Mouse (Mus musculus) heart, embryonic 16.5 days (tissue): ENCODE results near the gene Ttll12. TPM values are rescaled to one million over a fixed set of nuclear protein-coding genes. Genes with fewer than 3 reads are reported as not detected.
A peak's percentile ranks its signal among the peaks of the same experiment; 100 is the strongest.

Experiments used
- ATAC-seq: fragments of 200-750 bp; cut with Nextera tagmentation; replicated peaks from 2 replicates; pipeline ENCODE4 v1.8.0; 2017; ENCODE audit warnings: moderate number of reproducible peaks; ENCODE audit not compliant: insufficient read depth, low FRiP score; ENCODE audit errors: extremely low read depth
- H3K27ac ChIP-seq: fragments of 300-500 bp; sonication (generic); 2 replicates; pipeline ENCODE4 v1.5.1; 2014; ENCODE audit warnings: mild to moderate bottlenecking, low read length, control low read depth, moderate library complexity
- H3K27me3 ChIP-seq: fragments of 300-500 bp; sonication (generic); 2 replicates; pipeline ENCODE4 v1.6.1; 2014; ENCODE audit warnings: low read length, mixed read lengths; ENCODE audit not compliant: control insufficient read depth, insufficient read depth
- H3K36me3 ChIP-seq: fragments of 300-500 bp; sonication (generic); 2 replicates; pipeline ENCODE4 v1.6.1; 2014; ENCODE audit not compliant: control insufficient read depth, insufficient read depth
- H3K4me1 ChIP-seq: fragments of 300-500 bp; sonication (generic); 2 replicates; pipeline ENCODE4 v1.6.1; 2014; ENCODE audit warnings: low read length, mixed read lengths; ENCODE audit not compliant: control insufficient read depth, insufficient read depth
- H3K4me2 ChIP-seq: fragments of 300-500 bp; sonication (generic); 2 replicates; pipeline ENCODE4 v1.6.1; 2014; ENCODE audit warnings: low read depth, mild to moderate bottlenecking, control low read depth, low read length
- H3K4me3 ChIP-seq: fragments of 300-500 bp; sonication (generic); 2 replicates; pipeline ENCODE4 v1.5.1; 2014; ENCODE audit warnings: mild to moderate bottlenecking, control low read depth, low read length
- H3K9ac ChIP-seq: fragments of 300-500 bp; sonication (generic); 2 replicates; pipeline ENCODE4 v1.6.1; 2014; ENCODE audit warnings: low read length, control low read depth
- H3K9me3 ChIP-seq: fragments of 300-500 bp; sonication (generic); replicated peaks from 2 replicates; pipeline ENCODE4 v1.6.1; 2016; ENCODE audit warnings: low read length; ENCODE audit not compliant: control insufficient read depth
- WGBS: fragments of 180-500 bp; shearing (Covaris S2); extraction: QIAGEN DNeasy Blood & Tissue Kit; methylation state at CpG from one replicate; pipeline ENCODE4 v1.1.7; 2014; 5-methylcytosine and 5-hydroxymethylcytosine counted together
- polyA plus RNA-seq: library from polyadenylated mRNA; unstranded; fragments of >200 nt; fragmentation: Nextera tagmentation; extraction: Ambion mirVana; gene quantifications from 2 replicates; pipeline ENCODE4 v1.2.1, GENCODE M21; 2015

Ttll12 gene
- polyA plus RNA-seq, 1 experiment from 2014 or later: 20.7 TPM

DNA sequence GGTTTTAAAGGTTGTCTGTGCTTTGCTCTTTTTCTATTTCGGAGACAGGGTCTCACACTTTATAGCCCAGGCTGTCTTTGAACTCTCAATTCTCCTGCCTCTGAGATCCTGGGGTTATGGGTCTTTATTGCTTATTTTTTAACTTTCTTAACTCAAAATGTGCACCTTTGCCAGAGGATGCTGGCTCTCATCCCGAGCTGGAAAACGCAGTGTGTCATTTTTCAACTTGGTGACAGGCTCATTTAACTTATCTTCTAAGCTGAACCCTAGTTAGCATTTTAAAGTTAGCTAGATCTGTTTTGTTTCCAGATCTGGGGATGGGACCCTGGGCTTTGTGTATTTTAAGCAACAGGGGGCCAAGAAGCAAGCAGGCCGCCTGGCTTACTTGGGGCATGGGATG is 66.1 kb downstream of the Ttll12 start:
- H3K4me2 ChIP-seq: peak overlapping the region; percentile 93
- no peaks in the 10 kb centered on the region for H3K9me3 ChIP-seq
- ATAC-seq: no peak
- peaks cover 63% of the 10 kb centered on the region for H3K4me1 ChIP-seq
- no peak overlapping the region for H3K4me3 ChIP-seq
- H3K9ac ChIP-seq: no peak overlapping the region
- 0 out of 2 replicates have a peak, but pooled peaks cover 2% of the 10 kb centered on the region for H3K36me3 ChIP-seq
- H3K27ac ChIP-seq: peak overlapping the region; percentile 73
- WGBS: 44% methylated on average over 4 of the region's 4 CpGs
- H3K27me3 ChIP-seq: no peaks in the 10 kb centered on the region

DNA sequence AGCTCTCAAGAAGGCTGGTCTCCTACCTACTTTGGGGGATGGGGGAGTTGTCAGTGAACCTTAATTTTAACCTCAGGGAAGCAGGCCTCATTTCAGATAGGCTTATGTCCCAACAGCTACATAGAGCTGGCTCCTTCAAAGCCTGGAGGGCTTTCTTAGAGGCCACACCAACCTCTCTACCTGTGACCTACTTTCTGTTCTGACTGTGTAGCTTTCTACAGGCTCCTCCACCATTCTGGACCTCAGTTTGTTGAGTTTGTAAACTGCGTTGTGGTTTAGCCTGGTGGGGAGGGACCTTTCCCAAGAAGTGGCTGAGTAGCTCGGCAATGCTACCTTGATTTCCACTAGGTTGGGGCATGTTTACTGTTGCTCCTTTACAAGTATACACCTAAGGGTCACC is 67.2 kb downstream of the Ttll12 start:
- Histone ChIP-seq H3K9ac (peak overlapping the region; percentile 88), H3K9me3 (no peaks in the 10 kb centered on the region), H3K4me2 (peak overlapping the region; percentile 93), H3K36me3 (0 out of 2 replicates have a peak, but pooled peaks cover 2% of the 10 kb centered on the region), H3K27me3 (no peaks in the 10 kb centered on the region), H3K27ac (no peak overlapping the region), H3K4me1 (peaks cover 72% of the 10 kb centered on the region), H3K4me3 (peak overlapping the region; percentile 85)
- WGBS: 47% methylated on average over 2 of the region's 2 CpGs
- no peak for ATAC-seq

DNA sequence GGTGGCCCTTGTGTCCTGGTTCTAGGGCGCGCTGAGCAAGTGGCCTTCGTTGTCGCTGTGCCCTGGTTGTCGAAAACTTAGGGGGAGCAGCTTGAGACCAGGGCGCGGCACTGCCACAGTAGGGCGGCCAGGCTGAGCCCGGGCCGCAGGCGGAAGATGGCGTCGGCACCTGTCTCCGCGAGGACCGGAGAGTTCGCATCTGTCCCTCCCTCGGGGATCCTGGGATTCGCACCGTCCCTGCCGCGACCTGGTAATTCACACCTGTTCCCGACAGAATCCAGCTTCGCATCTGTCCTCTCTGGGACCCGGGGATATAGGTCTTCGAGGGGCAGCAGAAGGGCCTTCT is 67.9 kb downstream of the Ttll12 start:
- peaks cover 78% of the 10 kb centered on the region for H3K4me1 ChIP-seq
- H3K4me2 ChIP-seq: peak overlapping the region; percentile 93
- H3K4me3 ChIP-seq: peak overlapping the region; percentile 85
- peak overlapping the region; percentile 68 for H3K27ac ChIP-seq
- ATAC-seq: no peak
- H3K27me3 ChIP-seq: no peaks in the 10 kb centered on the region
- H3K36me3 ChIP-seq: 0 out of 2 replicates have a peak, but pooled peaks cover 1% of the 10 kb centered on the region
- 1% methylated on average over 26 of the region's 26 CpGs for WGBS
- H3K9me3 ChIP-seq: no peaks in the 10 kb centered on the region
- peak overlapping the region; percentile 88 for H3K9ac ChIP-seq

DNA sequence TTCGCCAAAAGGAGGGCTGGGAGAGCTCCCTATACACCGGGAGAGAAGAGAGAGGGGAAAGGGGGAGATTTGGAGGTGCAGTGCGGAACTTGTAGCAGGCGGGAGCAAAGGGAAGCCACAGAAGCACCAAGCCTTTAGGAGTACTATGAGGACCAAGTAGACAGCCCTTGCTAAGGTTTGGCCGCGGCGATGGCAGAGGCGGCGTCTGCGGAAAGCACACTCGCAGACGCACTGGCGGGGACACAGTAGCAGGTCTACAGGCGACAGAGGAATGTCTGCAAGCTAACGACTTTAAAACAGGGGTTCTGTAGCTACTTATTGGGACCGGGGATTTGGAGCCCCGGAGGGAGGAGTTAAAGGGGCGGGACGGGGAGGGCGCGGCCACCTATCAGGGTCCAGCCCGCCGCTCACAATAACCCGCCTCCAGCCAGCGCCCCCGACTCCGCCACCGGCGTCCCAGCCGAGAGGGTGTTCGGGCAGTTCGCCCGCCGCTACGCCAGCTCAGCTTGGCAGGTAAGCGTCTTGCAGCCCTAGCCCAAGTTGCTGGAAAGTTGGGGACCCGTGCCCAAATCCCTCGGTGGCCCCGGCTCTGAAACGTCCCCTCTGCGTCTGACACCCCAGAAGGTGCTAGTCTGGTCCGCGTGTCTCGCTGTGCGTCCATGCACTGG is 68.4 kb downstream of the Ttll12 start, which contains the start of gene Bik:
Gene Bik, plus strand, starts transcription at position 439 of the 668 bp plus-strand sequence.
- Histone ChIP-seq H3K4me3 (peak within 1 kb of the TSS; percentile 85), H3K9ac (peak within 1 kb of the TSS; percentile 88), H3K4me1 (peaks cover 82% of the 10 kb centered on the region), H3K27ac (peak within 1 kb of the TSS; percentile 68), H3K27me3 (no peaks in the 10 kb centered on the region), H3K36me3 (no peaks in the 10 kb centered on the region), H3K9me3 (no peaks in the 10 kb centered on the region), H3K4me2 (peak within 1 kb of the TSS; percentile 93)
- peak; percentile 53 for ATAC-seq
- under 1% methylated on average over 45 of the region's 45 CpGs for WGBS

Other genes with a start within 250 kb of the Ttll12 start
- 42.0 and 44.6 TPM in 2 replicates for gene Arfgap3, start 244.9 kb downstream of the Ttll12 start, polyA plus RNA-seq
- 73.3 and 74.2 TPM in 2 replicates for gene Pacsin2, start 130.6 kb downstream of the Ttll12 start, polyA plus RNA-seq
- gene Ttll1, start 84.3 kb downstream of the Ttll12 start, polyA plus RNA-seq: 23.9 and 24.1 TPM in 2 replicates
- gene Bik, start 68.3 kb downstream of the Ttll12 start, polyA plus RNA-seq: 22.9 TPM in 2 replicates
- 182 and 185 TPM in 2 replicates for gene Tspo, start 31.6 kb downstream of the Ttll12 start, polyA plus RNA-seq
- gene Mcat, start 31.4 kb downstream of the Ttll12 start, polyA plus RNA-seq: 32.9 and 34.6 TPM in 2 replicates
- gene Scube1, start 129.9 kb upstream of the Ttll12 start, polyA plus RNA-seq: 4.0 and 5.6 TPM in 2 replicates
- gene Mpped1, start 184.3 kb upstream of the Ttll12 start, polyA plus RNA-seq: 0.17 and 0.21 TPM in 2 replicates